Mouse (Mus musculus) erythroblast, embryonic 14.5 days (primary cell): Measurements from ENCODE around the gene Vtn. TPM values are rescaled to one million over a fixed set of nuclear protein-coding genes. Genes with fewer than 3 reads are reported as not detected.
A peak's percentile ranks its signal among the peaks of the same experiment; 100 is the strongest.

Experiments used
- H3K27me3 ChIP-seq: 2 replicates; pipeline ENCODE4 v1.6.1; 2012; ENCODE audit warnings: inconsistent platforms; ENCODE audit not compliant: control insufficient read depth
- H3K36me3 ChIP-seq: 2 replicates; pipeline ENCODE4 v1.6.1; 2012; ENCODE audit warnings: mild to moderate bottlenecking, inconsistent platforms; ENCODE audit not compliant: control insufficient read depth
- H3K4me1 ChIP-seq: 2 replicates; pipeline ENCODE4 v1.6.1; 2012; ENCODE audit warnings: inconsistent platforms; ENCODE audit not compliant: control insufficient read depth
- H3K4me3 ChIP-seq: replicated peaks from 2 replicates; pipeline ENCODE3; 2012; ENCODE audit warnings: moderate library complexity, mild to moderate bottlenecking, inconsistent platforms
- H3K9me3 ChIP-seq: 2 replicates; pipeline ENCODE4 v1.6.1; 2012; ENCODE audit warnings: low read length, inconsistent platforms, mixed read lengths; ENCODE audit not compliant: control insufficient read depth
- GATA1 ChIP-seq: IDR thresholded peaks from 2 replicates; pipeline ENCODE4 v1.6.1; 2012; ENCODE audit warnings: low read length, inconsistent platforms, mixed read lengths
- TAL1 ChIP-seq: IDR thresholded peaks from 3 replicates; pipeline ENCODE4 v1.6.1; 2012; ENCODE audit warnings: low read length, inconsistent platforms, mixed read lengths
- polyA plus RNA-seq: library from polyadenylated mRNA; stranded (reverse); fragments of >175 nt; gene quantifications from 2 replicates; pipeline ENCODE4 v1.2.3, GENCODE M21; 2012

Gene Vtn
- polyA plus RNA-seq, 1 experiment = 0.28 TPM

- TF ChIP-seq TAL1 = no peak
- no peak for TF ChIP-seq GATA1
- no peaks in the 10 kb centered on the region for H3K27me3 ChIP-seq
- H3K9me3 ChIP-seq = peaks cover 5% of the 10 kb centered on the region
- H3K36me3 ChIP-seq = no peaks in the 10 kb centered on the region
- H3K4me1 ChIP-seq = peaks cover 34% of the 10 kb centered on the region
- H3K4me3 ChIP-seq = peak within 1 kb of the TSS; percentile 61
Measured at GRCm38 (mm10) chr11:78465568-78466180, 33.2 kb upstream of the Vtn start, which contains the start of gene Slc46a1. TSS of gene Slc46a1 (plus strand) at chr11:78465697.

GRCm38 (mm10) chr11:78466242-78466912, 32.5 kb upstream of the Vtn start:
- H3K4me1 ChIP-seq = peaks cover 34% of the 10 kb centered on the region
- no peaks in the 10 kb centered on the region for H3K36me3 ChIP-seq
- TF ChIP-seq TAL1 = no peak
- peaks cover 5% of the 10 kb centered on the region for H3K9me3 ChIP-seq
- H3K4me3 ChIP-seq = peak overlapping the region; percentile 61
- H3K27me3 ChIP-seq = no peaks in the 10 kb centered on the region

GRCm38 (mm10) chr11:78467515-78467914, 31.4 kb upstream of the Vtn start:
- H3K9me3 ChIP-seq = no peaks in the 10 kb centered on the region; the same call in 1 of the 2 replicates
- no peak for TF ChIP-seq GATA1
- TF ChIP-seq TAL1 = no peak
- no peaks in the 10 kb centered on the region for H3K27me3 ChIP-seq
- H3K4me3 ChIP-seq = no peak overlapping the region
- no peaks in the 10 kb centered on the region for H3K36me3 ChIP-seq
- H3K4me1 ChIP-seq = peaks cover 34% of the 10 kb centered on the region

GRCm38 (mm10) chr11:78467932-78468331, 31.0 kb upstream of the Vtn start:
- TF ChIP-seq GATA1 (no peak), TAL1 (no peak)
- H3K4me1 ChIP-seq = peaks cover 34% of the 10 kb centered on the region
- no peaks in the 10 kb centered on the region for H3K36me3 ChIP-seq
- H3K27me3 ChIP-seq = no peaks in the 10 kb centered on the region
- H3K4me3 ChIP-seq = no peak overlapping the region
- no peaks in the 10 kb centered on the region for H3K9me3 ChIP-seq

- no peaks in the 10 kb centered on the region for H3K36me3 ChIP-seq
- no peaks in the 10 kb centered on the region for H3K27me3 ChIP-seq
- H3K9me3 ChIP-seq = no peaks in the 10 kb centered on the region
- H3K4me3 ChIP-seq = no peak overlapping the region
- peaks cover under 1% of the 10 kb centered on the region for H3K4me1 ChIP-seq
- no peak for TF ChIP-seq TAL1
- no peak for TF ChIP-seq GATA1
Measured at GRCm38 (mm10) chr11:78471326-78472103, 27.4 kb upstream of the Vtn start.

- no peaks in the 10 kb centered on the region for H3K27me3 ChIP-seq
- no peaks in the 10 kb centered on the region for H3K9me3 ChIP-seq
- no peaks in the 10 kb centered on the region for H3K36me3 ChIP-seq
- no peak overlapping the region for H3K4me3 ChIP-seq
- no peaks in the 10 kb centered on the region for H3K4me1 ChIP-seq
- TF ChIP-seq GATA1 (no peak), TAL1 (no peak)
Measured at GRCm38 (mm10) chr11:78475289-78475688, 23.6 kb upstream of the Vtn start.

GRCm38 (mm10) chr11:78483639-78484038, 15.3 kb upstream of the Vtn start:
- Histone ChIP-seq H3K9me3 (no peaks in the 10 kb centered on the region), H3K36me3 (no peaks in the 10 kb centered on the region), H3K4me3 (no peak overlapping the region), H3K4me1 (no peaks in the 10 kb centered on the region), H3K27me3 (peaks cover 43% of the 10 kb centered on the region)
- TF ChIP-seq GATA1 (no peak), TAL1 (no peak)

GRCm38 (mm10) chr11:78488168-78488567, 10.7 kb upstream of the Vtn start:
- no peak overlapping the region for H3K4me3 ChIP-seq
- H3K4me1 ChIP-seq = 0 out of 2 replicates have a peak, but pooled peaks cover 3% of the 10 kb centered on the region
- no peaks in the 10 kb centered on the region for H3K9me3 ChIP-seq
- TF ChIP-seq GATA1 (no peak), TAL1 (no peak)
- H3K36me3 ChIP-seq = no peaks in the 10 kb centered on the region
- H3K27me3 ChIP-seq = peaks cover 78% of the 10 kb centered on the region

GRCm38 (mm10) chr11:78490781-78491241, 8.1 kb upstream of the Vtn start:
- no peaks in the 10 kb centered on the region for H3K36me3 ChIP-seq
- H3K4me3 ChIP-seq = no peak overlapping the region
- TF ChIP-seq TAL1 (no peak), GATA1 (no peak)
- peaks cover 85% of the 10 kb centered on the region for H3K27me3 ChIP-seq
- no peaks in the 10 kb centered on the region for H3K9me3 ChIP-seq
- H3K4me1 ChIP-seq = 0 out of 2 replicates have a peak, but pooled peaks cover 3% of the 10 kb centered on the region
